Mouse (Mus musculus) heart, adult 2 months (tissue): ENCODE measurements around the gene Atg14. TPM values are rescaled to one million over a fixed set of nuclear protein-coding genes. Genes with fewer than 3 reads are reported as not detected.
A peak's percentile ranks its signal among the peaks of the same experiment; 100 is the strongest.
"Not testable (repeated sequence)": the region's sequence is repeated elsewhere in the genome, so short reads cannot be mapped to it uniquely, and the experiment has no call there.

Source experiments
- DNase-seq, 2 experiments: peaks; one replicate each; pipeline ENCODE4 v3.0.0; 2021
- H3K27ac ChIP-seq: fragments of 200-600 bp; 2 replicates; pipeline ENCODE4 v1.8.1; 2022
- H3K27me3 ChIP-seq: fragments of 200-500 bp; 2 replicates; pipeline ENCODE4 v1.6.1; 2012; ENCODE audit warnings: mild to moderate bottlenecking, low read length, inconsistent platforms, mixed read lengths; ENCODE audit not compliant: control insufficient read depth, insufficient read depth
- H3K36me3 ChIP-seq: fragments of 200-500 bp; 2 replicates; pipeline ENCODE4 v1.6.1; 2012; ENCODE audit warnings: low read length, inconsistent platforms; ENCODE audit not compliant: control insufficient read depth, insufficient read depth
- H3K4me1 ChIP-seq: fragments of 200-500 bp; 2 replicates; pipeline ENCODE4 v1.6.1; 2011; ENCODE audit warnings: low read length; ENCODE audit not compliant: control insufficient read depth, insufficient read depth
- H3K4me3 ChIP-seq: fragments of 200-600 bp; 2 replicates; pipeline ENCODE4 v1.8.1; 2022
- H3K79me2 ChIP-seq: fragments of 200-500 bp; replicated peaks from 2 replicates; pipeline ENCODE4 v1.6.1; 2012; ENCODE audit warnings: mild to moderate bottlenecking, inconsistent platforms, low read length, moderate library complexity, mixed read lengths; ENCODE audit not compliant: control insufficient read depth, insufficient read depth
- H3K9ac ChIP-seq: fragments of 200-500 bp; 2 replicates; pipeline ENCODE4 v1.6.1; 2012; ENCODE audit warnings: low read depth, mild to moderate bottlenecking, control low read depth, inconsistent platforms, low read length, mixed read lengths
- CTCF ChIP-seq: fragments of 200-600 bp; IDR thresholded peaks from 2 replicates; pipeline ENCODE4 v1.8.1; 2022; ENCODE audit warnings: antibody characterized with exemption, mild to moderate bottlenecking, moderate library complexity
- EP300 ChIP-seq: fragments of 200-500 bp; IDR thresholded peaks from 2 replicates; pipeline ENCODE4 v1.6.1; 2011; ENCODE audit warnings: low read depth, low read length, control low read depth; ENCODE audit not compliant: insufficient read depth
- POLR2A ChIP-seq: fragments of 200-500 bp; IDR thresholded peaks from 2 replicates; pipeline ENCODE4 v1.6.1; 2011; ENCODE audit warnings: mild to moderate bottlenecking, low read depth, low read length, control low read depth; ENCODE audit not compliant: insufficient read depth
- WGBS: fragments of 180-500 bp; shearing (Covaris S2); methylation state at CpG from one replicate; pipeline ENCODE4 v1.1.7; 2018; 5-methylcytosine and 5-hydroxymethylcytosine counted together
- intact Hi-C: fragments of 180-260 bp; cut with DNase I; formaldehyde crosslinking; loops from one replicate; pipeline ENCODE4 v1.15.1; 2025
- polyA plus RNA-seq: library from polyadenylated mRNA; depleted of rRNA; stranded (reverse); fragments of >200 nt; gene quantifications from 2 replicates; pipeline ENCODE4 v1.2.3, GENCODE M21; 2012
- total RNA-seq, 2 experiments: library from RNA; stranded (reverse); gene quantifications; 2 replicates each; pipeline ENCODE4 v1.2.3; 2021

Gene Atg14
- total and polyA plus RNA-seq, 3 experiments = 6.4 to 11.6 (median 7.9) TPM

GRCm38 (mm10) chr14:47541325-47541948 lies 29.0 kb downstream of the Atg14 start:
- Histone ChIP-seq H3K27ac (no peak overlapping the region), H3K79me2 (no peaks in the 10 kb centered on the region), H3K27me3 (no peaks in the 10 kb centered on the region), H3K36me3 (no peaks in the 10 kb centered on the region), H3K4me3 (no peak overlapping the region), H3K4me1 (no peaks in the 10 kb centered on the region), H3K9ac (no peak overlapping the region)
- no peak for DNase-seq
- intact Hi-C loops = no loop called here
- WGBS = 81% methylated on average over 10 of the region's 10 CpGs
- no peak for TF ChIP-seq CTCF
- no peak for TF ChIP-seq POLR2A
- TF ChIP-seq EP300 = no peak

- WGBS = 72% methylated on average over 1 of the region's 1 CpGs
Observed at GRCm38 (mm10) chr14:47535096-47535495, 35.4 kb downstream of the Atg14 start.

GRCm38 (mm10) chr14:47534176-47534525 lies 36.3 kb downstream of the Atg14 start:
- Histone ChIP-seq H3K4me3 (no peak overlapping the region), H3K27ac (no peak overlapping the region; the same call in 1 of the 2 replicates), H3K27me3 (no peaks in the 10 kb centered on the region), H3K36me3 (no peaks in the 10 kb centered on the region), H3K9ac (no peak overlapping the region), H3K79me2 (no peaks in the 10 kb centered on the region), H3K4me1 (peaks cover 5% of the 10 kb centered on the region)
- intact Hi-C loops = no loop called here
- no peak for TF ChIP-seq EP300
- TF ChIP-seq CTCF = no peak
- no peak for TF ChIP-seq POLR2A
- DNase-seq = no peak
- 89% methylated on average over 5 of the region's 5 CpGs for WGBS

More at GRCm38 (mm10) chr14:47535096-47535495, 35.4 kb downstream of the Atg14 start:
- H3K79me2 ChIP-seq = no peaks in the 10 kb centered on the region
- H3K36me3 ChIP-seq = no peaks in the 10 kb centered on the region
- H3K9ac ChIP-seq = no peak overlapping the region
- intact Hi-C loops = no loop called here
- H3K27me3 ChIP-seq = no peaks in the 10 kb centered on the region
- no peak overlapping the region for H3K27ac ChIP-seq
- no peak for DNase-seq
- TF ChIP-seq EP300 (no peak), CTCF (no peak), POLR2A (no peak)
- H3K4me1 ChIP-seq = peaks cover 5% of the 10 kb centered on the region
- H3K4me3 ChIP-seq = no peak overlapping the region

GRCm38 (mm10) chr14:47533365-47534175 lies 36.9 kb downstream of the Atg14 start:
- Histone ChIP-seq H3K27ac (peak overlapping the region; percentile 60), H3K4me1 (peaks cover 5% of the 10 kb centered on the region), H3K79me2 (no peaks in the 10 kb centered on the region), H3K36me3 (no peaks in the 10 kb centered on the region), H3K4me3 (no peak overlapping the region), H3K9ac (no peak overlapping the region), H3K27me3 (no peaks in the 10 kb centered on the region)
- TF ChIP-seq POLR2A (no peak), CTCF (peak; percentile 65), EP300 (peak; percentile 67; the same call in 1 of the 2 replicates)
- peak; percentile 55 to 67 for DNase-seq
- intact Hi-C loops = no loop called here
- WGBS = 21% methylated on average over 11 of the region's 11 CpGs

GRCm38 (mm10) chr14:47532496-47532895 lies 38.0 kb downstream of the Atg14 start:
- WGBS = 61% methylated on average over 1 of the region's 1 CpGs
- Histone ChIP-seq H3K4me1 (peaks cover 5% of the 10 kb centered on the region), H3K36me3 (no peaks in the 10 kb centered on the region), H3K4me3 (no peak overlapping the region), H3K9ac (no peak overlapping the region), H3K27ac (no peak overlapping the region; the same call in 1 of the 2 replicates), H3K27me3 (no peaks in the 10 kb centered on the region), H3K79me2 (no peaks in the 10 kb centered on the region)
- DNase-seq = no peak
- TF ChIP-seq POLR2A (no peak), EP300 (no peak), CTCF (no peak)
- intact Hi-C loops = no loop called here

GRCm38 (mm10) chr14:47529592-47529991 lies 40.9 kb downstream of the Atg14 start:
- H3K27ac ChIP-seq, DNase-seq, H3K36me3 ChIP-seq, H3K4me1 ChIP-seq, H3K9ac ChIP-seq, H3K4me3 ChIP-seq, H3K79me2 ChIP-seq, H3K27me3 ChIP-seq: not testable (repeated sequence)
- 94% methylated on average over 12 of the region's 12 CpGs for WGBS
- intact Hi-C loops = loop anchor here (2.0 kb wide), 1 partner anchor 57 kb away; no protein-coding TSS in a partner anchor
